Mouse (Mus musculus) erythroblast, embryonic 14.5 days (primary cell): Measurements from ENCODE around the gene Prrt2. TPM values are rescaled to one million over a fixed set of nuclear protein-coding genes. Genes with fewer than 3 reads are reported as not detected.
A peak's percentile ranks its signal among the peaks of the same experiment; 100 is the strongest.

ENCODE experiments used
- H3K27me3 ChIP-seq: 2 replicates; pipeline ENCODE4 v1.6.1; 2012; ENCODE audit warnings: inconsistent platforms; ENCODE audit not compliant: control insufficient read depth
- H3K36me3 ChIP-seq: 2 replicates; pipeline ENCODE4 v1.6.1; 2012; ENCODE audit warnings: mild to moderate bottlenecking, inconsistent platforms; ENCODE audit not compliant: control insufficient read depth
- H3K4me1 ChIP-seq: 2 replicates; pipeline ENCODE4 v1.6.1; 2012; ENCODE audit warnings: inconsistent platforms; ENCODE audit not compliant: control insufficient read depth
- H3K4me3 ChIP-seq: replicated peaks from 2 replicates; pipeline ENCODE3; 2012; ENCODE audit warnings: moderate library complexity, mild to moderate bottlenecking, inconsistent platforms
- H3K9me3 ChIP-seq: 2 replicates; pipeline ENCODE4 v1.6.1; 2012; ENCODE audit warnings: low read length, inconsistent platforms, mixed read lengths; ENCODE audit not compliant: control insufficient read depth
- GATA1 ChIP-seq: IDR thresholded peaks from 2 replicates; pipeline ENCODE4 v1.6.1; 2012; ENCODE audit warnings: low read length, inconsistent platforms, mixed read lengths
- TAL1 ChIP-seq: IDR thresholded peaks from 3 replicates; pipeline ENCODE4 v1.6.1; 2012; ENCODE audit warnings: low read length, inconsistent platforms, mixed read lengths
- polyA plus RNA-seq: library from polyadenylated mRNA; stranded (reverse); fragments of >175 nt; gene quantifications from 2 replicates; pipeline ENCODE4 v1.2.3, GENCODE M21; 2012

The Prrt2 gene
- 0.04 and 0.17 TPM in 2 replicates for polyA plus RNA-seq

- TF ChIP-seq GATA1 (no peak), TAL1 (no peak)
- peaks cover 72% of the 10 kb centered on the region for H3K4me1 ChIP-seq
- peaks cover 47% of the 10 kb centered on the region for H3K36me3 ChIP-seq
- peak within 1 kb of the TSS; percentile 34 for H3K4me3 ChIP-seq
- H3K9me3 ChIP-seq = no peaks in the 10 kb centered on the region
- H3K27me3 ChIP-seq = peaks cover 7% of the 10 kb centered on the region
Measured at GRCm38 (mm10) chr7:127020901-127021562, at the start of gene Prrt2, which contains the start of gene Gm42742. Prrt2 (minus strand) TSS chr7:127021211. Gm42742 (minus strand) TSS chr7:127021097.

- Histone ChIP-seq H3K27me3 (no peaks in the 10 kb centered on the region), H3K9me3 (no peaks in the 10 kb centered on the region), H3K4me3 (no peak overlapping the region), H3K36me3 (no peaks in the 10 kb centered on the region), H3K4me1 (peaks cover 4% of the 10 kb centered on the region; the same call in 1 of the 2 replicates)
- TF ChIP-seq TAL1 (no peak), GATA1 (no peak)
Measured at GRCm38 (mm10) chr7:127066317-127066716, 45.3 kb upstream of the Prrt2 start.

- no peak for TF ChIP-seq GATA1
- no peak for TF ChIP-seq TAL1
- no peaks in the 10 kb centered on the region for H3K9me3 ChIP-seq
- H3K27me3 ChIP-seq = peaks cover 2% of the 10 kb centered on the region; the same call in 1 of the 2 replicates
- no peak overlapping the region for H3K4me3 ChIP-seq
- no peaks in the 10 kb centered on the region for H3K36me3 ChIP-seq
- peaks cover 4% of the 10 kb centered on the region; the same call in 1 of the 2 replicates for H3K4me1 ChIP-seq
Measured at GRCm38 (mm10) chr7:127065538-127065937, 44.5 kb upstream of the Prrt2 start.

GRCm38 (mm10) chr7:127055026-127055585 lies 34.1 kb upstream of the Prrt2 start:
- no peak for TF ChIP-seq TAL1
- no peak for TF ChIP-seq GATA1

GRCm38 (mm10) chr7:127041851-127042672 lies 21.1 kb upstream of the Prrt2 start, which contains the start of gene Kif22:
Kif22 (minus strand) TSS chr7:127042471.
- peaks cover 47% of the 10 kb centered on the region for H3K36me3 ChIP-seq
- H3K9me3 ChIP-seq = no peaks in the 10 kb centered on the region
- H3K4me1 ChIP-seq = peaks cover 35% of the 10 kb centered on the region

More at GRCm38 (mm10) chr7:127055026-127055585, 34.1 kb upstream of the Prrt2 start:
- Histone ChIP-seq H3K4me3 (no peak overlapping the region), H3K9me3 (no peaks in the 10 kb centered on the region), H3K36me3 (no peaks in the 10 kb centered on the region), H3K27me3 (peaks cover 48% of the 10 kb centered on the region), H3K4me1 (no peaks in the 10 kb centered on the region)

GRCm38 (mm10) chr7:127031244-127031643 lies 10.2 kb upstream of the Prrt2 start:
- Histone ChIP-seq H3K9me3 (no peaks in the 10 kb centered on the region), H3K4me3 (no peak overlapping the region), H3K4me1 (peaks cover 47% of the 10 kb centered on the region), H3K27me3 (no peaks in the 10 kb centered on the region), H3K36me3 (peaks cover 89% of the 10 kb centered on the region)
- TF ChIP-seq TAL1 = no peak
- TF ChIP-seq GATA1 = no peak

More at GRCm38 (mm10) chr7:127041851-127042672, 21.1 kb upstream of the Prrt2 start, which contains the start of gene Kif22:
- TF ChIP-seq TAL1 (no peak), GATA1 (no peak)
- H3K4me3 ChIP-seq = peak within 1 kb of the TSS; percentile 82
- peaks cover 2% of the 10 kb centered on the region; the same call in 1 of the 2 replicates for H3K27me3 ChIP-seq

- no peak for TF ChIP-seq GATA1
- Histone ChIP-seq H3K4me1 (peaks cover 53% of the 10 kb centered on the region), H3K4me3 (no peak overlapping the region), H3K36me3 (peaks cover 85% of the 10 kb centered on the region), H3K9me3 (no peaks in the 10 kb centered on the region), H3K27me3 (no peaks in the 10 kb centered on the region)
Measured at GRCm38 (mm10) chr7:127030172-127030571, 9.2 kb upstream of the Prrt2 start.

- TF ChIP-seq TAL1 (no peak), GATA1 (no peak)
- H3K36me3 ChIP-seq = peaks cover 85% of the 10 kb centered on the region
- peaks cover 73% of the 10 kb centered on the region for H3K4me1 ChIP-seq
- no peaks in the 10 kb centered on the region for H3K27me3 ChIP-seq
- peak overlapping the region; percentile 94 for H3K4me3 ChIP-seq
- H3K9me3 ChIP-seq = no peaks in the 10 kb centered on the region
Measured at GRCm38 (mm10) chr7:127027885-127028284, 6.9 kb upstream of the Prrt2 start.
